Mouse (Mus musculus) brain, adult 2 months (tissue): ENCODE results near the gene Tex12.

ENCODE experiments used
- DNase-seq: peaks from one replicate; pipeline ENCODE4 v3.0.0; 2011; ENCODE audit warnings: low read depth, low spot score

The Tex12 gene

DNA sequence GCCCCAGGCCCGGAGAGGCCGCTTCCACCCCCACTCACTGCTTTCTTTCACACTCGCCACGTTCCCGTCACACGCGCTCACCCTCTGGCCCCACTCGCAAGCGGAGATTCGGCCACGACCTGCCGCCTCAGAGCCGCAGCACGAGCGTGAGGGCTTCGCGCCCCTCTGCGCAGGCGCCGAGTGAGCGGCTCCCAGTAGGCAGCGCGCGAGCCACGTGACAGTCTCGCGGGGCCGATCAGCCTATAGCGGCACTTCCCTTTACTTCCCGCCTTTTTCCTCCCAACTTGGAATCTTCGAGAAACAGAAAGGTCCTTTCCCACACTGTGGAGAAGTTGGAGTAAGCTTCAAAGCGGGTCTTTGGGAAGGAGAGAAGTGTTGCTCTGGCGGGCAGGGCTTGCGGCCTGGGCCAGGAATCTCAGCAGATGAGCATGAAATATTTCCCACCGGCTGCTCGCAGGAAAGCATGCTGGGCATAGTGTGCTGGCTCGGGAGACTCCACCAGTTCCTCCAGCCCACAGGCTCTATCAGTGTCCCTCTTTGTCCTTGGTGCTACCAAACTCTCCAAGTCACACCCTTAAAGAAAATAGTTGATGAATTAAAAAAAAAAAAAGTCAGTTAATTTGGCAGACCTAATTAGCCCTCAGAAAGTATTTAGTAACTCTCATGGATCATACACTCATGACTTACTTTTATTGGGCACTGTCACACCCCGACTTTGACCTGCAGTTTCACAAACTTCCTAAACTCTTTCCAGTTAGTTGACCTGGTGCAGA, at the start of gene Tex12:
Tex12 (minus strand) TSS at position 181 of the 773 bp plus-strand sequence.
- no peak for DNase-seq

DNA sequence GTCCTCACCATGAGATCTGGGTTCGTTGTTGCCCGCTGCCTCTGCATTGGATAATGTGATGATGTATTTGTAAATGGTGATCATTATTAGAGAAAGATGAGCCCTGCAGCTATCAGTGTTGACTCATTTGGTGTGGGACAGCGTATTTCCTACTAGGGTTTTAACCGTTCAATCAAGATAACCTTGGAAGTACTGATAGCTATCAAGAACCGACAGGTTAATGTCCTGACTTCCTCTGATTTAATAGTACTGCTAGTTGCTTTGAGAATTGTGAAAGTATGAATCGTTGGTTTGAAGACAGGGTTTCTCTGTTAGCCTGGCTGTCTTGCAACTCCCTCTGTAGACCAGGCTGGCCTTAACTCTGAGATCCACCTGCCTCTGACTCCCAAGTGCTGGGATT, 43.2 kb upstream of the Tex12 start:
- DNase-seq = no peak

DNA sequence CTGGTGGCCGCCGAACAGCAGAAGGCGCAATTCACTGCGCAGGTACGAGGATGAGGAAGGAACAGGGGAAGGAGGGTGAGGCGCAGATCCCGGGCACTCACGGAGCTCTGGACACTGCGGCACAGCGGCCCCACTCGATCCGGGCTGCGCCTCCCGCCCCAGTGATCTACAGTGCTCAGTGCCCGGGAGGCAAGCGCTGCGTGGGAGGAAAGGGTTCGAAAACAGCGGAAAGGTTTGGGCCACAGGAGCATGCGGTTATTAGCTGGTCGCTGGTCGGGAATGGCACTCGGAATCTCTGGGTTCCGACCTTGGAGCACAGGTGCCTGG, 42.8 kb upstream of the Tex12 start:
- DNase-seq = no peak

DNA sequence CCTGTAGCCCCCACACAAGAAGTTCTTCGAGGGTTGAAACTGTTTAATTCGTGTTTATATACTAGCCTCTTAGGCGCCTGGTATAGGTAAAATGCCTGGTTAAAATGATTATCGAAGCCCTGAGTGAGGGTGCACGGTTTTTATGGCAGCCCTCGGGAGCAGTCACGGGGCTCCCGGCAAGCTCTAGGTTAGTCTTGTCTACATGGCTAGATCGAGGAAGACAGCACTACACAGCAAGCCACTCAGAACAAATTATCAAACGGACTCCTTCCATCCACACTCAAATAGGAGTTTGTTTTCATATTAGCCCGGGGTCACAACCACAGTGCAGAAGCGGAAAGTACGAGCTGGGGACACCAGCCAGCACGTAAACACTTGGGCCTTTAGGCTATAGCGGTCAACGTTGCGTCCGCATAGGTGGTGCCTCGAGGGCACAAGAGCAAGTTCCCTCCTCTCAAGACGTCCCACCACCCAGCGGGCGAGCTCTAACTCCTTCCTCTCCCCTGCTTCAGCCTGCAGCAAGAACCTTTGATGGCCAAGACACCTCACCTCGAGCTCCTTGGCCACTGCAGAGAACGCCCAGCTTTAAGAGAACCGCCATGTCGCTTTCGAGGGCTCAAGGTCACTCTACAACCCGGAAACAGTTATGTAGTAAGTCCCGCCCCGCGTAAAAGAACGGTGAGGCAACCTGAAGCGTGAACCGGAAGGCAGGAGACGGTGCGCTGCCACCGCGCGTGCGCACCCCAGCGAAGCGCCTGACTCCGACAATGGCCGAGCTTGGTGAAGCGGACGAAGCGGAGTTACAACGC, 42.3 kb upstream of the Tex12 start, which contains the start of the genes Sdhd and Timm8b:
Sdhd (minus strand) TSS at position 624 of the 809 bp plus-strand sequence.
Timm8b (plus strand) TSS at position 722 of the 809 bp plus-strand sequence.
- peak; percentile 98 for DNase-seq

DNA sequence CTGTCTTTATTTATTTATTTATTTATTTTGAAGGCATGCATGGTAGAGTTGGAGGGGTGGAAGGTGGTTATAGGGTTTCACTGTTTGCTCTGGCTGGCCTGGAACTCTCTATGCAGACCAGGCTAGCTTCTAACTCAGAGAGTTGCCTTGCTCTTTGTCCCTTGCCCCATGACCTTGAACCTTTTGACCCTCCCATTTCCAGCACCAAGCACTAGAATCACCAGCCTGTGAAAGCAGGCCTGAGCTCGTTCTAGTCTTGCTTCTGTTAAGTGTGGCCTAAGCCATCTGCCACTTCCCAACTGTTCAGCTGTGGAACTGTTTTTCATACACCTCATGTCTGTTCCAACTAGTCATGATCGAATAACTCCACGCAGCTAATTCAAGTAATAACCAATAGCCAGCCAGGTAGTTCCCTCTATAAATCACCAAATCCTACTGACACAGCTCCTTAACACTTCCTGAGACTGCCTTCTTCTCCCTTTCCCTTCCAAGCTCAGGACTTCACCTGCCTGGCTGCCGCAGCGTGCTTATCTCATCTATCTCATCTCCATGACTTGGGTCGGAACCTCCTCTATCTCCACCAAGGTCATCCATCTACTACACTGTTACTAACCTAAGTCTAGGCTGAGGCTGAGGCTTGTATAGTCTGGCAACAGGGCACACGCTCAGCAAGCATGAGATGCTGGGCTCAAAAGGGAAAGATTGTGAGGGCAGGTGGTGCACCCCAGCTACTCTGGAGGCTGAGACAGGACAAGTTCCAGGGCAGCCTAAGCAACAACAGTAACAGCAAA, 41.1 kb upstream of the Tex12 start:
- no peak for DNase-seq

DNA sequence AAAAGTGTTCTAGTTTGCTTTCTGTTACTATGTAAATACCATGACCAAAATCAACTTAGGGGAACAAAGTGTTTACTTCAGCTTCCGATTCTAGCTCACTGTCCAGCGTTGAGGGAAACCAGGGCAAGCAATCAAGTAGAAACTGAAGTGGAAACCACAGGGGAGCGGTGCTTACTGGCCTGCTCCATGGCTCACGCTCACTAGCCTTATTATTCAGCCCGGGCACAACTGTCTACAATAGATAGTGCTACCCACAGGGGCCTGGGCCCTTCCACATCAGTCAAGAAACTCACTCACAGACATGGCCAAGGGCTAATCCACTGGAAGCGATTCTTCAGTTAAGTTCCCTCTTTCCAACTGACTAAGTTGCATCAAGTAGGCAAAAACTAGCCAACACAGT, 40.4 kb upstream of the Tex12 start:
- no peak for DNase-seq

DNA sequence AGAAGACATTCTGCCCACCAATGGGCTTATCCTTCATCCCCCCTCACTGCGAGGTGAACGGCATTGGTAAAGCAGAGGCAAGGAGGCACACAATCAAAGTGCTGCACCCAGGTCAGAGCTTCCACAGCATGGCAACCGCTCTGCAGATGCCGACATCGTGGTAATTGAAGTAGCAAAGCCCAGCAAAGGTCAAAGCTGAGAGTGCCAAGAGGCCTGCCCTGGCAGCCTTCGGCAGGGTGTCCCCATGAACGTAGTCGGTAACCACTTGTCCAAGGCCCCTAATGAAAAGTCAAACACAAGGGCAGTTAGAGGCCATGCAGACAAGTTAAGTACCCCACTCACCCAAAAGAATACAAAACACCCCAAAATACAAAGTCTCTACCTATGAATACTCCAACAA, 35.8 kb upstream of the Tex12 start:
- DNase-seq = no peak

DNA sequence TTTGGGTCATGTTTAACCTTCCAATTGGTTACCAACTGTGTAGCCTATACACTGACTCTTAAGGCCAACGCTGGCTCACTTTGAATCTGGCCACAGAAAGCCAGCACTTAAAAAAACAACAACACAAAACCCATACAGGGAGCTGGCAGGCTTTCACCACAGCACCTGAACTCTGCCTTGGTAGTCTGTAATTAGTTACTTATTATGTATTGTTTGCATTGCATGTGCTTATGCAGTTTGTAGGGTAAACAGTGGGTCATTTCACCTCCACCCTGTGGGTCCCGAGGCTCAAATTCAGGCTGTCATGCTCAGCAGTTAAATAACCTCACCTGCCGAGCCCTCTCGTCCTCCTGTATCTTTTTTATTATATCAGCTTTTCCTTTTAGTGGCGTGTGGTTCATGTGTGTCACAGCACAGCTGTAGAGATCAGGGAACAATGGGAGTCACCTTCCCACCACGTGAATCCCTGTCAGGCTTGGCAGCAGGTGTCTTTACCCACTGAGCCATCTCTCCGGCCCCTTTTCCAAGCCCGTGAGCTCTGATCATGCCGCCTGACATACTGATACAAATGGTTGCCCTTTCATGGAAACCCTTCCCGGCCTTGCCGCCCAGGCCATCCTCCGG, 33.8 kb upstream of the Tex12 start:
- no peak for DNase-seq

DNA sequence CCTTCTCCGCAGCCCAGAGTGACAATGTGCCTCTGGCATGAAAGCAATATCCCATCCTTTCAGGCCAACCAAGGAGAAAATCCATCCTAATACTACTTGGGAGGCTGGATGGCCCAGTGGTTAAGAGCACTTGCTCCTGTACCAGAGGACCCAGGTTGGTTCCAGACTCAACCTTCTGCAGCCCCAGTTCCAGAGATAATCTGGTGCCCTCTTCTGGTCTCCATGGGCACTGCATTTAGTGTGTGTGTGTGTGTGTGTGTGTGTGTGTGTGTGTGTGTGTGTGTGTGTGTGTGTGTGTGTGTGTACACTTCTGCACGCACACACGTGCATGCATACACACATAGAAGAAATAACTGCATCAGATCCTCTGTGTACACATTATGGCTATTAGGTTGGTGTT, 32.4 kb upstream of the Tex12 start:
- DNase-seq = peak; percentile 61

DNA sequence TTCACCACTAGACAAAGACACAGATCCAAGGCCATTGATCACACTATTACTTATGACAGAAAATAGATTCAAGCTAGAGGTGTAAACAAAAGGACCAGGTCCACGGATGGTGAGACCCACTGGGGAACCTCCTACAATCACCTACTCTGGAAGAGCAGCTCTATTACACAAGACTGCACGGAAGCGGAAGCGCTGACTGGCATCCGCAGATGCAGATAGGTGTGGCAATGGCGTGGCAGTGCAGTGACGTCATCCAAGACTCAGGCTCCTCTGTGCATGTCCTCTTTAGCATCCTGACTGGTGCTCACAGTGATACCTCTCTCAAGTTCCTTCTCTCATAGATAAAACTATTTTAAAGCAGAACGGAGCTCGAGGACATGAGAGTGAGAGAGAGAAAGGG, 31.8 kb upstream of the Tex12 start:
- DNase-seq = no peak

DNA sequence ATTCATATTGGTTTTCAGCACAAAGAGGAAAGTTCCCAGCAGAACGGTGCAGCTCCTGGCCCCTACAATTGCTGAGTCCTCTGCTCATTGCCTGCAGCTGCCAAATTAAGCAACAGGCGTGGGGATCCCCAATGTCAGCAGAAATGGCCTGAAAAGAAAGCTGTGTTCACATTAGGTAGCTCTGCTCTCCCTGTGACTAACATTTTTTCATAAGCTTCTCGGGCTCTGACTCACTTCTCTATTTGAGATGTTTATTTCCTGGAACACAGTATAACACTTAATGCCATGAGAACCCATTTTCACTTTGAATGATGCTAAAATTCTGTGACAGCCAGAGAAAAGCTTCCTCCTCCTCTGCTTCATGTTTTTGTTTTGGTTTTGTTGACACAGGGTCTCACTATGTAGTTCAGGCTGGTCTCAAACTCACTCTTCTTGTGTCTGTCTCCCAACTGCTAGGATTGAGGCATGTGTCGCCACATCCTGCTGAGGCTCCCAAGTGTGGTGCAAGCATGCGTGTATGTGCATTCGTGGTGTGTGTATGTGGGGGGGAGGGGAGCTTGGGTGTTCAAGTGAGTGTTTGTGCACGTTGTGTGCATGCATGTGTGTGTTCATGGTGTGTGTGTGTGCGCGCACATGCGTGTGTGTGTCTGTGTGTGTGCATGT, 29.9 kb upstream of the Tex12 start:
- peak; percentile 46 for DNase-seq

DNA sequence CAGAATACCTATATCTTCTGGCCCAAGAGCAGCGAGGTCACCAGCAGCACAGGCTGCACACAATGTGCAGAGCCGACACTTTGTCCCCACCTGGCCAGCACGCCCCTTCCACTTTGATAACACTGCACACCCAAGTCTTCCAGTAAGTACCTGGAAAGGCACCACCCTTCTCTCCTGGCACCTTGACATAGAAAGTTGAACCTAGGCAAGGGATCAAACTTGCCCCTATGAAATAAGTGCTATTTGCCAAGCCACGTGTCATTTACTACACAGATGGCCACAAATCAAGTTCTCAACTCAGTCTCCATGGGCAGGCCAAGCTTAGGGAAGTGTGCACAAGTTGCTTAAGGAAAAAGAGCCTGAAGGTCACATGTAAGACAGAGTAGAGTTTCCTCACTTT, 25.8 kb upstream of the Tex12 start:
- no peak for DNase-seq

DNA sequence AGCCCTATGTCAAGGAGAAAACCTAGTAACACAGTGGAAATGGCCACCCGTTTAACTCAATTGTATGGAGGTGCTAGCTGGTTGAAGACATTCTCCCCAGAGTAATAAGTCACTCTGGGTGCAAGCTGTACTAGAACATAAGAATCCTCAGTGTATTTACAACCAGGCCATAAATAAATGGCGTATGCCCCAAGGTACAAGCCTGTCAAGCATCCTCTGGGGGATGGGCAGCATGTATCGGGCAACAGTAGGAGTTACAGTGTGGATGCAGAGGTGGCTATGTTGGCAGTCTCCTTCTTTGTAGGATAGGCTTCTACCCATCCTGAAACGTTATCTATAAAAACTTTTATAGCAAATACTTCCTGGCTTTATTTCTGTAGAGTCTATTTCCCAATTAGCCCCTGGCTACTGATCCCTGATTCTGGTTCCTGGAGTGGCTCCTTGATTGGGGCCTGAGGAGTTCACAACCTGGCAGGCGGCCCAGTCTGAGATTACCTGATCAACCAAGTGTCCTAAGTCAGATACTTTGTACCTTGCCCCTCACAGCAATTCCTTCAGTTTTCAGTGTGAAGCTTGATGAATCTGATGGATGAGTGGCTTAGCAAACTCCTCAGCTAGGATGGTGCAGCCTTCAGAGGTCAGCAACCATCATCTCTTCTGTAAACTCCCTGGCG, 24.2 kb upstream of the Tex12 start:
- no peak for DNase-seq

DNA sequence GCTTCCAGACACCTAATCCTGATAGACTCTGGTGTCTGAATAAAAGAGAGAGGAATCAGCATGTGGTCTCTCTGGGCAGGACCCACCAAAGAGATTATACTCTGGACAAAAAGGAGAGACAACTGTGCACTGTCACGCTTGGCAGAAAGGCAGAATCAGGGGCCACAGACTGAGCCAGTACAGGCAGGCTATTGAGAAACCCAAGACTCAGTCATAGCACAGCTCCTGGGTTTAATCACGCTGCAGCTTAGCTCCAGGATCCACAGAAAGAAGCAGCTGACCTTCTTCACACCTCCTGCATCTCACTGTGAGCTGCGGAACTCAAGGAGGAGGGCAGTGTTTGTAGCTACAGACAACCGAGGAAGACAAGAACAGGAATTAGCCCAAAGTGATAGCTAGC, 19.2 kb upstream of the Tex12 start:
- DNase-seq = no peak

DNA sequence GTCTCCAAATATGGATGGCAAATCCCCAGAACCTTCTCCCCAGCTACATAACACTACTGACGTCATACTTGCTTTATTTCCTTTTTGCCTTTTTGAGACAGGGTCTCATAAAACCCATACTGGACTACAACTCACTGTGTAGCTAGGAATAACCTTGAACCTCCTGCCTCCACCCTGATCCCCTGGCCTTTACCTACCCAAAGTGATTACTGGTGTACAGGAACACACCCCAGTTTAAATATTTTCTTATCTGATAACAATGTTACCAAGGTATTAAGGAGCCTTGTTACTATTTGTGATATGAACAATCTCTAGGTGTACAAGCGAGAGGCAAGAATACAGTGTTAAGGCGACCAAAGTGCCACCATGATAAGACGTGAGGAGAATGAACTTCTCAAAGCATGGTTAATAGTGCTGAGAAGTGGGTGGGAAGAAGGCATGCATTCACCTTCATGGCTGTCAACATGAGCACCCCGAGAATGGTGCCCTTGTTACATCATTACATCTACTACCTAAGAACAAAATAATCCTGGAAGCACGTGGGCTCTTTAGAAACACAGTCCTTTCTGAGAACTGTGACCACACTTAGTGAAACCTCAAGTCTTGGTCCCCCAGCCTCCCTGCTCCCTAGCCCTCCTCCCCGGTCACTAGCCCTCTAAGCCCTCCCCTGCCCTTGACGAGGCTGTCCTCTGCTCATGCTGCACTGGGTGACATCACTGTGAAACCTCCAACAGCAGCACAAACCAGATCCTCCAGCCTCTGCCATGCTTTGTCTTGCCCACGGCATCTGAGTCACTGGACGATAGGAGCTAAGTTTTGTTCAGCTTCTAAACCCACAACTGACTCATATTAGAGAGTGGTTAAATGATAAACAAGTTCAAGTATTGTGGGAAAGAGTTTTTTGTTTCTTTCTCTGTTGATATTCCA, 8.7 kb upstream of the Tex12 start:
- DNase-seq = peak; percentile 34

DNA sequence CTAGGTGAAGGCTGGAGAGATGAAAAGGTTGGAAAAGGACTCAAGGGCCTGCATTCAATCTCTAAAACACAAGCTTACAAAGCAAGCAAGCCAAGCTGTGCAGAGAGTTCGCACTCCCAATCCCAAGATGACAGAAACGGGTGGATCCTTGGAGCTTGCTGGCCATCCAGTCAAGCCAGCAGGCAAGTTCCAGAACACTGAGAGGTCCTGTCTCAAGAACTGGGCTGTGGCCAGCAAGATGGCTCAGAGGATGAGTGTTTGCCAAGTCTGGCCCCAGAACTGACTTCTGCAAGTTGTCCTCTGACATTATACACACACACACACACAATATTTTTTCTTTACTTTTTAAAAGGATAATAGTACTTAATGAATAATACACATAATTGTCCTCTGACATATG, 6.8 kb upstream of the Tex12 start:
- DNase-seq = no peak

DNA sequence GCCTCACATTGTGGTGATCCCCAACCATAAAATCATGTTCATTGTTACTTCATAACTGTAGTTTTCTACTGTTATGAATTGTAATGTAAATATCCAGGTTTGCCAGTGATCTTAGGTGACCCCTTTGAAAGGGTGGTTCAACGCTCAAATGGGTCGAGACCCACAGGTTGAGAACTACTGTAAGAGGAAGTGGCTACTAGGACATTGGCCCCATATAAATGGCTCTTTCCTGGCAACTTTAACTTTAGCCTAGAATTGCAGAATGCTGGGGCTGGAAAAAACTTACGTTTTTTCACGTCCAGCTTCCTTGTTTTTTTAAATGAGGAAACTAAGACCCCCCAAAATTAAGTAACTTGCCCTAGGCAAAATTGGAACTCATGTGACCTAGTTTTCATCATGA, 6.2 kb upstream of the Tex12 start:
- no peak for DNase-seq

DNA sequence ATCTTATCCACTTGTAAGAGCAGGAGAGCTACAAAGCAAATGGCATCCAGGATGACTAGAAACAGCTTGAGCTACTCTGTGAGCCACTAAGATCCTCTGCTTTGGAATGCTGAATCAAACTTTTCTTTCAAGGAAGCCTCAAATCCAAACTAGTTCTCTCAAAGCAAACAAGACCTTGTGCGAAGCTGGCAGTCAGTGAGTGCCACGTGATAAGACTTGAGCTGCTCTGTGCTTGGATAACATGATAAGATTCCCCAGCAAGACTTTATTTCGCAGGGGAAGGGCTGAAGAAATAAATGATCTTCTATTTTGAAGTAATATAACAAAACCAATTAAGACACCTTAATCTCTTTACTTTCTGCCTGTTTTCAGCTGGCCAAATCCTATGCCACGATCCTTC, 4.8 kb upstream of the Tex12 start:
- DNase-seq = no peak

DNA sequence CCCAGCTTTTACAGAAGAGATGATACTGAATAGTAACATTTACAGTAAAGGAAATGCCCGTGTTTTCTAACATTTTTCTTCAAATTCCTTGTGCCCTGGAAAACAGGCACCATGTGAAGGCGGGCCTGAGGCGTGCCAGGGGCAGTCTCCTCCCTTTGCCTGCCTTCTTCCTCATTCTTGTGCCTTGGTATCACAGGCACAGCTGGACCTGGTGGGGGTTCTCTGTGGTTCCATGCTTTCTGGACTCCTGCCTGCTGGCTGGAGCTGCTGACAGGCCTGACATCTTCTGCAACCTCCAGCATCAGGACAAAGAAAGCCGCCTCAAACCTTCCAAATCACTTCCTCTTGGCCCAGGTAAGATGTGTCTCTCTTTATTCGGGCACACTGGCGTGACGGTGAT, 4.0 kb upstream of the Tex12 start:
- DNase-seq = no peak

DNA sequence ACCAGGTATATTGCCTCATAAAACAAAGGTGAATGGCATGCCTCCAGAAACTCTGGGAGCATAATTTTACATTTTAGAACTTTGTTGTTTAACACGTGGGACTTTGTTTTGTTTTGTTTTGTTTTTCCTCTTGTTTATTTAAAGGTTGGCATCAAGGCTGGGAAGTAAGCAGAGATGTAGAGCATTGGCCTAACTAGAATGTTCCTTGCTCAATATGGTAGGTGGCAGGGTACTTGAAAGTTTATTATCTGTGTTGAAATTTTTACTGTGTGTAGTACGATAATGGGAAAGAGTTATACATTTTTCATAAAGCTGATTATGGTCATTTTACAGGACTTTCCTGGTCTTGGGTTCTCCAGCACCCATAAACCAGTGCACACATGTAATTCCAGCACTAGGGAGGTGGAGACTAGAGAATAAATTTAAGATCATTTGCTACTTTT, 814 bp upstream of the Tex12 start:
- no peak for DNase-seq
